Mouse (Mus musculus) lung, postnatal 0 days (tissue): ENCODE data around the gene Lcorl.

Source experiments
- CTCF ChIP-seq: IDR thresholded peaks from 2 replicates; pipeline ENCODE4 v1.5.1; 2016; ENCODE audit warnings: antibody characterized with exemption, mild to moderate bottlenecking
- EP300 ChIP-seq: IDR thresholded peaks from 2 replicates; pipeline ENCODE4 v1.6.1; 2016; ENCODE audit warnings: antibody characterized with exemption, mild to moderate bottlenecking, control low read depth

GRCm38 (mm10) chr5:45709653-45710052 lies 147.8 kb downstream of the Lcorl start:
- no peak for TF ChIP-seq CTCF
- no peak for TF ChIP-seq EP300
